Mouse (Mus musculus) embryo, embryonic 11.5 days (tissue): Measurements from ENCODE around the gene Neu1.
"Not testable (repeated sequence)": the region's sequence is repeated elsewhere in the genome, so short reads cannot be mapped to it uniquely, and the experiment has no call there.

Experiments used
- DNase-seq: peaks from one replicate; pipeline ENCODE4 v3.0.0-alpha.2; 2012; ENCODE audit warnings: low read depth, low spot score

Gene Neu1

GRCm38 (mm10) chr17:34931061-34931734 is at the start of gene Neu1:
Gene Neu1, plus strand, starts transcription at chr17:34931253.
- DNase-seq, result peak; percentile 96

DNA sequence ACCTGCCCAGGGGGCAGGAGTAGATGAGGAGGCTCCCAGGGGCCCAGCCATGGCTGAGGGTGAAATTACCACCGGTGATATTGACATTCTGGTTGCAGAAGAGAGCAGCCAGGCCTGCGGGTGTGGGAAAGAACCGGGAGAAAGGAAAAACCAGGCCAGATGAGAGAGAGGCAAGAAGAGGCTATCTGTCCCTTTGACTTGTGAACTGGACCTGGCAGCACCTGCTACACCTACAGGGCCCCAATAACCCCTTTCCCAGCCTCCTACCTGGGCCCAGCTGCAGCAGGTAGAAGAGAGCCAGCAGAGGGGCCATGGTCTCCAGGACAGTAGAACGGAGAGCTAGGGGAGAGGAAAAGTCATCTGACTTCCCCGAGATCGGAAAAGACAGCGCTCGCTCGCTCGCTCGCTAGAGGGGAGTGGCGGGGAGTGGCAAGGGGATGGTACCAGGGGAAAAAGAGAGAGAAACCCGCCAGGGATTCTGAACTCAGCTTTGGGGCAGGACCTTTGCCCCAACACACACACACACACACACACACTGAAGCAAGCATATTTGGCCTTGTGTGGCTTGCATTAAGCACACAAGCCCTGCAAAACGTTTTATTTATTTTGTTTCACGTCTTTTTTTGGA is 49.3 kb upstream of the Neu1 start, which contains the start of gene Gm20547:
TSS of gene Gm20547 (minus strand) at position 360 of the 628 bp plus-strand sequence.
- no peak for DNase-seq

GRCm38 (mm10) chr17:34883332-34883731 is 47.7 kb upstream of the Neu1 start:
- DNase-seq, result no peak

GRCm38 (mm10) chr17:34884704-34885103 is 46.3 kb upstream of the Neu1 start:
- DNase-seq, result no peak

GRCm38 (mm10) chr17:34885615-34886014 is 45.4 kb upstream of the Neu1 start:
- no peak for DNase-seq

GRCm38 (mm10) chr17:34887942-34888341 is 43.1 kb upstream of the Neu1 start:
- DNase-seq, result no peak

DNA sequence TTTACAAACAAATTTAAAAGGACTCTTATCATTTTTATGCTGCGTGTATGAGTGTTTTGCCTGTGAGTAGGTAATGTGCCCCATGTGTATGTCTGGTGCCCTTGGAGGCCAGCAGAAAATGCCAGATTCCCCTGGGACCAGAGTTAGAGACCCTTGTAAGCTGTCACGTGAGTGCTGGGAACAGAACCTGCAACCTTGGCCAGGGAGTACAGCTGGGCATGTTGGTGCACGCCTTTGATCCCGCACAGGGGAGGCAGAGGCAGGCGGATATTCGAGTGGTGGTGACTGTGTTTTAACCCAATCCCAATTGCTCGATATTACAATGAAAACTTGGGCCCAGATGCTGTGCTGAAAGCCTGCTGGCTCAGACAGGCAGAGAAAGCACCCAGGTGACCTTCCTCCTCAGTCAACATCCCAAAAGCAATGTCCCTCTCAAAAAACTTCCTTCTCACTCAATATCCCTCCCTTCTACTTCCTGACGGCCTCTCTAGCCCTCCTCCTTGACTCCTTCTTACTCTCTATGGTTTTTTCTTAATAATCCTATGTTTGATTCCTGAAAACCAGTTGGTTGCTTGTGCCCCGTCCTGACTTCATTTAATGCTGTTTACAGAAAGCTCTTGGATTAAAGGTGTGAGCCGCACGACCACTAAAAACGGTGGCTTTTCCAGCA is 40.8 kb upstream of the Neu1 start:
- DNase-seq, result no peak

DNA sequence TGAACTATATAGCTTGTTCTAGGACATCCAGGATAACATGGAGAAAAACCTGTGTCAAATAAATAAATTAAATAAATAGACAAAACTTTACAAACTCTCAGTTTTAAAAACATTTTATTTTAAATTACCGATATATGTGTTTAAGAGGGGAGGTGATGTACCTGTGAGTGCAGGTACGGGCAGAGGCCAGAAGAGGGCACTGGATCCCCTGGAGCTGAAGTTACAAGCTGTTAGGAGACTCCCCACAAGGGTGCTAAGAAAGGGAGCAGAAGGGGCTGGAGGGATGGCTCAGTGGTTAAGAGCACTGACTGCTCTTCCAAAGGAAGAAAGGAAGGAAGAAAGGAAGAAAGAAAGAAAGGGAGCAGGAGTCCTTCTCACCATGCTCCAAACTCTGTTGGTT is 39.7 kb upstream of the Neu1 start:
- no peak for DNase-seq

GRCm38 (mm10) chr17:34893072-34893824 is 37.8 kb upstream of the Neu1 start:
- DNase-seq, result no peak

GRCm38 (mm10) chr17:34894074-34894597 is 36.9 kb upstream of the Neu1 start:
- DNase-seq, result peak; percentile 96

DNA sequence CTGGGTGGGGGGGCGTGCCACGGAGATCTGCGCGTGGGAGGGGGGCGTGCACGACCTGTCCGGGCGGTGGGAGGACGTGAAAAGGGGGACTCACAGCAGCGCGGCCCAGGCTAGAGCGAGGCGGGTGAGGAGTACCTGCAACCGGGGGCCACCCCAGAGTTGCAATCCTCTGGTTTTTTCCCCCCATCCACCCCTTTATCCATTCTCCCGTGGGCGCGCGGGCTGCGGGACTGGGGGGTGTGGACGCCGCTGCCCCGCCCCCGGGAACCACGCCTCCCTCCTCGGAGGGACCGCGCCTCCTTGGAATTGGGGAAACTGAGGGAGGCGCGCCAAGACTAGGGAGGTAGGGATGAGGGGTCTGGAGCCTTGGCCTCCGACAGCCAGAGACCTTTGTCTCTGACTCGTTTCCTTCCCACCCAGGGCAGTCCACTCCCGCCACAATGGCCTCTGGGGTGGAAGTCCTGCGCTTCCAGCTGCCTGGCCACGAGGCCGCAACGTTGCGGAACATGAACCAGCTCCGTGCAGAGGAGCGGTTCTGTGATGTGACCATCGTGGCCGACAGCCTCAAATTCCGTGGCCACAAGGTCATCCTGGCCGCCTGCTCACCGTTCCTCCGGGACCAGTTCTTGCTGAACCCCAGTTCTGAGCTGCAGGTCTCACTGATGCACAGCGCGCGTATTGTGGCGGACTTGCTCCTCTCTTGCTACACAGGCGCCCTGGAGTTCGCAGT is 36.1 kb upstream of the Neu1 start:
- DNase-seq, result no peak

- no peak for DNase-seq
Observed at GRCm38 (mm10) chr17:34895724-34896123, 35.3 kb upstream of the Neu1 start.

GRCm38 (mm10) chr17:34896366-34896765 is 34.7 kb upstream of the Neu1 start:
- no peak for DNase-seq

GRCm38 (mm10) chr17:34897373-34898159 is 33.5 kb upstream of the Neu1 start:
- no peak for DNase-seq

GRCm38 (mm10) chr17:34898160-34898586 is 32.9 kb upstream of the Neu1 start, which contains the start of the genes C2 and Ehmt2:
Gene C2, minus strand, starts transcription at chr17:34898265.
Gene Ehmt2, plus strand, starts transcription at chr17:34898469.
- DNase-seq, result peak; percentile 66

GRCm38 (mm10) chr17:34898706-34899052 is 32.4 kb upstream of the Neu1 start:
- no peak for DNase-seq

- DNase-seq, result no peak
Observed at GRCm38 (mm10) chr17:34899053-34899889, 31.8 kb upstream of the Neu1 start.

DNA sequence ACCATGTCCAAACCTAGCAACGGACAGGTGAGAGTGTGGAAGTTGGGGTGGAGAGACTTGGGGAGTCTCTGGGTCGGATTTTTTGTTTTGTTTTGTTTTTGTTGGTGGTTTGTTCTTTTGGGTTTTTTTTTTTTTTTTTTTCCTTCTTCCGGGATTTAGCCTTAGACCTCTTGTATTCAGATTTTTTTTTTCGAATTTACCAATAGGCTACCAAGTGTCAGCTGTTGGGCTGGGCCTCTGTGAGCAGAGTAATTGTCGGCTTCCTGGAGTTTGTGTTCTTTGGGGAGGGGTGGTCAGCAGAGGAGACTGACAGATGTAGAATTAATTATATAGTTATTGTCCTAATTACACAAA is 31.2 kb upstream of the Neu1 start:
- no peak for DNase-seq

GRCm38 (mm10) chr17:34900826-34901225 is 30.2 kb upstream of the Neu1 start:
- not testable (repeated sequence) for DNase-seq
